Mouse (Mus musculus) embryonic facial prominence, embryonic 11.5 days (tissue): Measurements from ENCODE around the gene Csrnp3. TPM values are rescaled to one million over a fixed set of nuclear protein-coding genes. Genes with fewer than 3 reads are reported as not detected.

Source experiments
- ATAC-seq: fragments of 200-750 bp; cut with Nextera tagmentation; replicated peaks from 2 replicates; pipeline ENCODE4 v1.8.0; 2017; ENCODE audit warnings: low read depth; ENCODE audit not compliant: insufficient number of reproducible peaks, low FRiP score, low TSS enrichment
- DNase-seq: peaks from one replicate; pipeline ENCODE4 v3.0.0-alpha.2; 2015; ENCODE audit warnings: low spot score
- H3K27ac ChIP-seq: fragments of 300-500 bp; sonication (generic); replicated peaks from 2 replicates; pipeline ENCODE4 v1.5.1; 2014; ENCODE audit warnings: mild to moderate bottlenecking, low read depth, low read length, control low read depth
- H3K27me3 ChIP-seq: fragments of 300-500 bp; sonication (generic); 2 replicates; pipeline ENCODE4 v1.6.1; 2014; ENCODE audit warnings: mild to moderate bottlenecking, low read length, moderate library complexity, mixed read lengths; ENCODE audit not compliant: control insufficient read depth, insufficient read depth
- H3K36me3 ChIP-seq: fragments of 300-500 bp; sonication (generic); replicated peaks from 2 replicates; pipeline ENCODE4 v1.6.1; 2014; ENCODE audit warnings: low read depth, mild to moderate bottlenecking, low read length, moderate library complexity, mixed read lengths; ENCODE audit not compliant: control insufficient read depth, insufficient read depth
- H3K4me1 ChIP-seq: fragments of 300-500 bp; sonication (generic); 2 replicates; pipeline ENCODE4 v1.6.1; 2014; ENCODE audit warnings: low read length, mixed read lengths; ENCODE audit not compliant: control insufficient read depth, insufficient read depth
- H3K4me2 ChIP-seq: fragments of 300-500 bp; sonication (generic); 2 replicates; pipeline ENCODE4 v1.6.1; 2014; ENCODE audit warnings: low read depth, mild to moderate bottlenecking, control low read depth, low read length, moderate library complexity
- H3K4me3 ChIP-seq: fragments of 300-500 bp; sonication (generic); 2 replicates; pipeline ENCODE4 v1.5.1; 2014; ENCODE audit warnings: low read depth, low read length, control low read depth
- H3K9ac ChIP-seq: fragments of 300-500 bp; sonication (generic); replicated peaks from 2 replicates; pipeline ENCODE4 v1.6.1; 2014; ENCODE audit warnings: mild to moderate bottlenecking, control low read depth, low read length
- H3K9me3 ChIP-seq: fragments of 300-500 bp; sonication (generic); replicated peaks from 2 replicates; pipeline ENCODE4 v1.6.1; 2016; ENCODE audit warnings: mild to moderate bottlenecking, low read length, inconsistent platforms, mixed read lengths; ENCODE audit not compliant: control insufficient read depth
- WGBS: fragments of 180-500 bp; shearing (Covaris S2); extraction: QIAGEN DNeasy Blood & Tissue Kit; methylation state at CpG from one replicate; pipeline ENCODE4 v1.1.7; 2014; 5-methylcytosine and 5-hydroxymethylcytosine counted together
- polyA plus RNA-seq: library from polyadenylated mRNA; unstranded; fragments of >200 nt; fragmentation: Nextera tagmentation; extraction: Ambion mirVana; gene quantifications from 2 replicates; pipeline ENCODE4 v1.2.1, GENCODE M21; 2014

The Csrnp3 gene
- polyA plus RNA-seq, 1 experiment from 2014 or later: 5.5 TPM

DNA sequence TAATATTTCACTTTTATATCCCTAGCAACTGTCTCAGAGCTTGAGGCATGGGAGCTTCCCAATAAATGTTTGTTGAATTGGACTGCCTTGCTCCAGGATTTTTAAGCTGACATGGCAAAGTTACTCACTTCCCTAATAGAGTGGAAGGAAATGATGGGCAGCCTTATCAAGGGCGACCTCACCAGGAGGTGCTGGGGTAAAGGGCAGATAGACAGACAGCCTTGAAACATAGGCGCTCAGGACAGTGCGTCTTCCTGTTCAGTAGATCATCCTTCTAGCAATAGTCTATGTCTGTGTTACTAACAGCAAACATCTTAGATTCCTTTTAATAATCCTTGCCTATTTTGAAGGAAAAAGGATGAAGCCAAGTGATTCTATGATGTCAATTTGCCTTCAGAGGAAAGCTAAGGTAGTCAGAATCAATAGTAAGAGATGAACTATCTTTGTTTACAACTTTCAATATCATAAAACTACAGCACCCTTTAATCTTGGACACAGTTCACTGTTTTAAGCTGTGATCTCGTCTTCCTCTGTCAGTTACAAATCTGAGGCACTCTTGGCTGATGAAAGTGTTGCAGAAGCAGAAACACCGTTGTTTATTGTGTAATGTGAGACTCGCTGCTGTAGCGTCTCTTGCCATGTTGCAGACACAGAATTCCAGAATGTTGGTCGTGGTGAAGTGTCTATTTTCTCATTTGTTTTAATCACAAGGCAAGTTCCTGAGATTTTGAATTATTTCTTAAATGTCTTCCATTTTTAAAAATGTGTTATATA lies 81.6 kb downstream of the Csrnp3 start:
- H3K4me1 ChIP-seq: no peaks in the 10 kb centered on the region
- H3K4me3 ChIP-seq: no peak overlapping the region
- no peak overlapping the region for H3K27ac ChIP-seq
- 62% methylated on average over 8 of the region's 8 CpGs for WGBS
- ATAC-seq (no peak), DNase-seq (no peak)
- no peaks in the 10 kb centered on the region for H3K9me3 ChIP-seq
- no peaks in the 10 kb centered on the region for H3K36me3 ChIP-seq
- no peak overlapping the region for H3K4me2 ChIP-seq
- H3K9ac ChIP-seq: no peak overlapping the region
- H3K27me3 ChIP-seq: no peaks in the 10 kb centered on the region

DNA sequence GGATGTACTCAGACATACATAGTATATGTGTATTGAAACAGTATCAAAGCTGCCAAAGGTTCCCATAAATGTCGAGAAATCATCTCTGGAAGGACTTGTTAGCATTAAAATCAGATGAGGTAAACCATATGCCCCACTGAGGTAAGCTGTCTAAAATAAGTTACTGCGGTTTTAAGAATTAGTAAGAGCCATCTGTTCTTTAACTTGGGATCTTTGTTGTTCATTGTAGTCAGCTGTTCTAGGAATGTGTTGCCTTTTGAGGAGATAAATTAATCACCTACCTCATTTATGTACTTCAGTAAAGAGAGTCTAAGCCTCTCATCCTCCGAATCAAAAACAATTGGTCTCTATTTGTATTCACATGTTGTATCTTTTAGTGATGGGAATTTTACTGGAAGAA lies 83.7 kb downstream of the Csrnp3 start:
- no peak for ATAC-seq
- DNase-seq: no peak
- Histone ChIP-seq H3K9ac (no peak overlapping the region), H3K27me3 (no peaks in the 10 kb centered on the region), H3K4me3 (no peak overlapping the region), H3K4me1 (no peaks in the 10 kb centered on the region), H3K9me3 (no peaks in the 10 kb centered on the region), H3K27ac (no peak overlapping the region), H3K4me2 (no peak overlapping the region), H3K36me3 (no peaks in the 10 kb centered on the region)
- WGBS: 64% methylated on average over 3 of the region's 3 CpGs

DNA sequence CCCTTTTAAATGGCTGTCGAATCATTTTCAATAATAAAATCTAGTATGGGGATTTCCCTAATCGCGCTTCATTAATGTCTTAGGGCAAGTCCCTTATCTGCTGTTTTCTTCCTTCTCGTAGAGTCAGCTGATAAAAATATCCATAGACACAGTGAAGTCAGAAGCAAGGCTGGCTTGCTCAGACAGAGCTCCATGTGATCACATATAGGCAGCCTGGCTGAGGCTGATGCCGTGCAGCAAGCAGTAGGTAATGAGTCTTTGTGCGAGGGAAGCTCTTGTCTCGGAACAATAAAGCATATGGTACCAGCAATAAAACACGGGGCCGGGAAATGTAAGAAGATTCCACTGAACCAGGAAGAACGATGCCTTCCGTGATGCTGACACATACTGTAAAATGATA lies 84.4 kb downstream of the Csrnp3 start:
- DNase-seq (no peak), ATAC-seq (no peak)
- H3K4me3 ChIP-seq: no peak overlapping the region
- H3K9ac ChIP-seq: no peak overlapping the region
- no peaks in the 10 kb centered on the region for H3K4me1 ChIP-seq
- no peaks in the 10 kb centered on the region for H3K27me3 ChIP-seq
- H3K27ac ChIP-seq: no peak overlapping the region
- H3K9me3 ChIP-seq: no peaks in the 10 kb centered on the region
- WGBS: 71% methylated on average over 11 of the region's 11 CpGs
- no peak overlapping the region for H3K4me2 ChIP-seq
- no peaks in the 10 kb centered on the region for H3K36me3 ChIP-seq

DNA sequence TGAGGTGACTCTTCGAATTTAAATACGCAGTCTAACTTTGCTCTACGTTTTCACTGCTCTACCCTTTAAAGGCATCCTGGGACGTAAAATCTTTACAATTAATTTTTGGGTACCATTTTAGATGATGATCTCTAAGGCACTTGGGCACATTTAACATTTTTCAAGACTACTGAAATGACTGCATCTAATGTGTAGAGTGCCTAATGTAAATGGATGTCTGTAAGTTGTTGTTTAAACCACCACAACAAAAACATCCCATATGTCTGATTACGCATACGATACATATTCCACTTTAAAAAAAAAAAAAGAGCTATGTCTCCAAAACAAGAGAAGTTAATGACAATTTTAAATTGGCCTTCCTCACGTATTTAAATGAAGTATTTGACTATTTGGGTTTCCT lies 85.7 kb downstream of the Csrnp3 start:
- no peaks in the 10 kb centered on the region for H3K27me3 ChIP-seq
- ATAC-seq (no peak), DNase-seq (no peak)
- H3K27ac ChIP-seq: no peak overlapping the region
- peak overlapping the region; percentile 38 for H3K4me3 ChIP-seq
- peak overlapping the region; percentile 43; the same call in 1 of the 2 replicates for H3K9ac ChIP-seq
- no peaks in the 10 kb centered on the region for H3K4me1 ChIP-seq
- WGBS: 62% methylated on average over 7 of the region's 7 CpGs
- H3K4me2 ChIP-seq: peak overlapping the region; percentile 54
- no peaks in the 10 kb centered on the region for H3K36me3 ChIP-seq
- H3K9me3 ChIP-seq: no peaks in the 10 kb centered on the region

DNA sequence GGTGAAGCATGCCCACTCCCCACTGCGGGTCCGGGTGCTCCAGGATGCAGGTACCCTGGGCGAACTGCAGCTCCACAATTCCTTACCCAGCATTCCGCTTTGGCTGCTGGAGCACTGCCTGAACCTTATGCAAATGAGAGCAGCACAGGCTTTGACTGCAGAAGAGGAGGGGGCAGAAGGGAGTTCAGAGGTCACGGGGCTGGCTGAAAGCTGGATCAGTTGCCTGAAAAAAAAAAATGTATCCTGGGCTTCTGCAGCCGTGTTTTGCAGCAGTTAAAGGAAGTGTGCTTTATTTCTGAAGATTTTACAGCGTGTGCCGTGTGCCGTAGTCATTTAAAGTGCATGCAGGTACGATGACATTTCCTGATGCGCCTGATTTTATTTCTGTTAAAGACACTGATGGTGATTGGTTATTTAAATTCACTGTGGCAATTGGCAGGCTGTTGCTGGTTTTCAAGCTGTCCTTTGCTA lies 86.3 kb downstream of the Csrnp3 start:
- ATAC-seq: peak; percentile 94
- H3K9me3 ChIP-seq: no peaks in the 10 kb centered on the region
- DNase-seq: peak; percentile 78
- H3K4me1 ChIP-seq: no peaks in the 10 kb centered on the region
- peak overlapping the region; percentile 54 for H3K4me2 ChIP-seq
- peak overlapping the region; percentile 43; the same call in 1 of the 2 replicates for H3K9ac ChIP-seq
- WGBS: 3% methylated on average over 11 of the region's 11 CpGs
- H3K27ac ChIP-seq: no peak overlapping the region
- H3K27me3 ChIP-seq: no peaks in the 10 kb centered on the region
- peak overlapping the region; percentile 38 for H3K4me3 ChIP-seq
- no peaks in the 10 kb centered on the region for H3K36me3 ChIP-seq

DNA sequence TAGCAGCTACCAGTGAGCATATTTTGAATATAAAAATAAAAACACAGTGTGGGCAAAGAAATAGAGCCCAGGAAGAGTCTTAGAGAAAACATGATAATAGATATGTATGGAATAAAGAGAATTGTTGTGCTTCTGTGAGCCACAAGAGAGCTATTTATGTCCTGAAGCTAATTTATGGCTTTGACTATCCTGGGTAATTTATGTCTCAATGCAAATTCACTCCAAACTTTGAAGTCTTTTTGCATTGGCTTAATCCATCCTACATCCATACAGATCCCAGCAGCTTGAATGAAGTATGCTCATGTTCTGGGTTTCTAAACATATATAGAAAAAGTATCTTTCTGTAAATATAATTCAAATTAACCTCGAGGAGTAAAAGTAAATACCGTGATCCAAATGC lies 88.5 kb downstream of the Csrnp3 start:
- H3K4me3 ChIP-seq: no peak overlapping the region
- H3K9me3 ChIP-seq: no peaks in the 10 kb centered on the region
- no peak overlapping the region for H3K27ac ChIP-seq
- DNase-seq (no peak), ATAC-seq (no peak)
- no peaks in the 10 kb centered on the region for H3K4me1 ChIP-seq
- no peak overlapping the region for H3K4me2 ChIP-seq
- WGBS: 57% methylated on average over 2 of the region's 2 CpGs
- H3K36me3 ChIP-seq: no peaks in the 10 kb centered on the region
- H3K9ac ChIP-seq: no peak overlapping the region
- no peaks in the 10 kb centered on the region for H3K27me3 ChIP-seq

DNA sequence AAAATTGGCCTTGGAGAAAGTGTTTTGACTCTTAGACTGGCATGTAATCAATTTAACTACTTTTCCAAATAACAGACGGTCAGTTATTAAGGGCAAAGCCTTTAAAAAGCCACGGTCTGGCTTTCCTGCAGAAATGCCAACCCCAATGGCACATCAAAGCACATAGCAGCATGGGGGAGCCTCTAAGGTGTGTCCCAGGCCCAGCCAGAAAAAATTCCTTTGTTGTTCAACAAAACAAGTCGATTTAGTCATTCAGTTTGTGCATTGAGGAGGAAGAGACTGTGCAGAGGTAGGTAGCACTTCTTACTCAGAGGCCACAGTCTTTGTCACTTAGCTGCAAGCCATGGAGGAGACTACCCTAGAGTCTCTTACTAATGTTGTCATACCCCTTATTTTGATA lies 93.3 kb downstream of the Csrnp3 start:
- 33% methylated on average over 3 of the region's 3 CpGs for WGBS
- H3K27ac ChIP-seq: no peak overlapping the region
- H3K4me3 ChIP-seq: no peak overlapping the region
- H3K4me2 ChIP-seq: no peak overlapping the region
- H3K4me1 ChIP-seq: no peaks in the 10 kb centered on the region
- ATAC-seq: no peak
- H3K9ac ChIP-seq: no peak overlapping the region
- H3K27me3 ChIP-seq: no peaks in the 10 kb centered on the region
- H3K36me3 ChIP-seq: no peaks in the 10 kb centered on the region
- DNase-seq: no peak
- no peaks in the 10 kb centered on the region for H3K9me3 ChIP-seq

DNA sequence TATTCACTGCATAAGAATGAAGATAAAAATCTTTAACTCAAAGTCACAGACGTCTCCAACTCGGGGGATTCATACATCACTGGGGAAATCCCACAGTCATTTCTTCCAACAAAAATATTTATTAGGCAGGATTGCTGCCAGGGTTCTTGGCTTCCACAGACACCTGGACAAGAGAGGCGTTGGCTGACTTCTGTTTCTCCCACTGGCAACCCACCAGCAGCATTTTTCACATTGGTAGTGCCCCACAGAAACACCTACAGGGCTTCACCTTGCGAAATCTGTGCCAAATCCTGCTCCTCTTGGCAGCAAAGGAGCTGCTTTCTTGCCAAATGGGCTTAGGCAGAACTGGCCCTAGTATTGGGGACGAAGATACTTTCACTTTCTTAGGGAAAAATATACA lies 94.8 kb downstream of the Csrnp3 start:
- H3K27ac ChIP-seq: no peak overlapping the region
- 86% methylated on average over 5 of the region's 5 CpGs for WGBS
- H3K9me3 ChIP-seq: no peaks in the 10 kb centered on the region
- H3K27me3 ChIP-seq: no peaks in the 10 kb centered on the region
- H3K4me1 ChIP-seq: no peaks in the 10 kb centered on the region
- no peaks in the 10 kb centered on the region for H3K36me3 ChIP-seq
- ATAC-seq (no peak), DNase-seq (no peak)
- no peak overlapping the region for H3K4me2 ChIP-seq
- no peak overlapping the region for H3K9ac ChIP-seq
- no peak overlapping the region for H3K4me3 ChIP-seq
